In genomic region chr7:25385850-25386555, GRCm38 (mm10) we compare ENCODE assay signal across 8 mouse cellular contexts. TPM values are rescaled to one million over a fixed set of nuclear protein-coding genes. Genes with fewer than 3 reads are reported as not detected.
DNase-seq lines count a peak whose midpoint lies in the region; ATAC-seq lines count a peak whose summit lies in the region.

No protein-coding gene starts in this region.

- no peak for ATAC-seq in hindbrain, embryonic 13.5 days (ENCODE audit: low FRiP score)
- no peak for ATAC-seq in hindbrain, embryonic 11.5 days (ENCODE audit: low FRiP score)
- peak; percentile 48; the same call in 1 of the 2 replicates for ATAC-seq in liver, embryonic 12.5 days
- no peak for ATAC-seq in neural tube, embryonic 15.5 days (ENCODE audit: low FRiP score)

- peaks cover 29% of the 10 kb centered on the region for H3K4me1 ChIP-seq in hindbrain, embryonic 13.5 days (replicated peaks)
- no peaks in the 10 kb centered on the region for H3K4me1 ChIP-seq in hindbrain, embryonic 11.5 days (replicated peaks; ENCODE audit: control insufficient read depth, insufficient read depth, low read length)
- peaks cover 48% of the 10 kb centered on the region for H3K4me1 ChIP-seq in liver, embryonic 12.5 days
- peaks cover 32% of the 10 kb centered on the region for H3K4me1 ChIP-seq in neural tube, embryonic 15.5 days

- intact Hi-C loops in heart, postnatal 25 days (cut with DNase I), result loop anchor here (5.0 kb wide), 1 partner anchor 104 kb away; no protein-coding TSS in a partner anchor

- H3K9me3 ChIP-seq in hindbrain, embryonic 13.5 days, result no peaks in the 10 kb centered on the region
- H3K9me3 ChIP-seq in hindbrain, embryonic 11.5 days (ENCODE audit: control insufficient read depth, low read length), result no peaks in the 10 kb centered on the region
- no peaks in the 10 kb centered on the region for H3K9me3 ChIP-seq in liver, embryonic 12.5 days (replicated peaks)
- no peaks in the 10 kb centered on the region for H3K9me3 ChIP-seq in neural tube, embryonic 15.5 days (replicated peaks)

- H3K27me3 ChIP-seq in hindbrain, embryonic 13.5 days, result no peaks in the 10 kb centered on the region
- no peaks in the 10 kb centered on the region for H3K27me3 ChIP-seq in hindbrain, embryonic 11.5 days (ENCODE audit: control insufficient read depth, insufficient read depth, low read length)
- H3K27me3 ChIP-seq in liver, embryonic 12.5 days (replicated peaks), result no peaks in the 10 kb centered on the region
- no peaks in the 10 kb centered on the region for H3K27me3 ChIP-seq in neural tube, embryonic 15.5 days (replicated peaks)

- H3K4me3 ChIP-seq in hindbrain, embryonic 13.5 days, result no peak overlapping the region
- H3K4me3 ChIP-seq in hindbrain, embryonic 11.5 days (ENCODE audit: low read depth, low read length), result no peak overlapping the region
- H3K4me3 ChIP-seq in liver, embryonic 12.5 days, result no peak overlapping the region
- no peak overlapping the region for H3K4me3 ChIP-seq in neural tube, embryonic 15.5 days (replicated peaks)

- 87% methylated on average over 12 of the region's 12 CpGs for WGBS in hindbrain, embryonic 13.5 days
- WGBS in hindbrain, embryonic 11.5 days, result 89% methylated on average over 12 of the region's 12 CpGs
- 27% methylated on average over 12 of the region's 12 CpGs for WGBS in liver, embryonic 12.5 days (ENCODE audit: insufficient replicate concordance)
- 83% methylated on average over 12 of the region's 12 CpGs for WGBS in neural tube, embryonic 15.5 days

- H3K36me3 ChIP-seq in hindbrain, embryonic 13.5 days, result peaks cover 80% of the 10 kb centered on the region
- no peaks in the 10 kb centered on the region for H3K36me3 ChIP-seq in hindbrain, embryonic 11.5 days (ENCODE audit: control insufficient read depth, insufficient read depth, low read length)
- H3K36me3 ChIP-seq in liver, embryonic 12.5 days, result peaks cover 39% of the 10 kb centered on the region
- peaks cover 68% of the 10 kb centered on the region for H3K36me3 ChIP-seq in neural tube, embryonic 15.5 days

- 0 out of 2 replicates have a peak overlapping the region, but pooled peaks have one; percentile 40 for H3K27ac ChIP-seq in hindbrain, embryonic 13.5 days
- no peak overlapping the region for H3K27ac ChIP-seq in hindbrain, embryonic 11.5 days (ENCODE audit: low read depth, low read length)
- H3K27ac ChIP-seq in liver, embryonic 12.5 days, result peak overlapping the region; percentile 59
- peak overlapping the region; percentile 52 for H3K27ac ChIP-seq in neural tube, embryonic 15.5 days (replicated peaks)

- no peak for DNase-seq in hindbrain, embryonic 11.5 days (ENCODE audit: low spot score)
- DNase-seq in MN1 (ENCODE audit: low spot score), result peak; percentile 90
- peak; percentile 90 to 91 for DNase-seq in cerebellum, postnatal 14 days
- peak; percentile 86 for DNase-seq in heart, postnatal 25 days (ENCODE audit: low spot score)
- DNase-seq in right cerebral cortex, postnatal 4 days, result no peak

- no peak overlapping the region for H3K4me2 ChIP-seq in hindbrain, embryonic 13.5 days
- no peak overlapping the region for H3K4me2 ChIP-seq in hindbrain, embryonic 11.5 days (replicated peaks; ENCODE audit: low read depth, low read length)
- peak overlapping the region; percentile 39 for H3K4me2 ChIP-seq in liver, embryonic 12.5 days
- no peak overlapping the region for H3K4me2 ChIP-seq in neural tube, embryonic 15.5 days

- peak overlapping the region; percentile 24; the same call in 1 of the 2 replicates for H3K9ac ChIP-seq in hindbrain, embryonic 13.5 days
- H3K9ac ChIP-seq in hindbrain, embryonic 11.5 days (ENCODE audit: low read depth, low read length), result no peak overlapping the region
- peak overlapping the region; percentile 47 for H3K9ac ChIP-seq in liver, embryonic 12.5 days
- H3K9ac ChIP-seq in neural tube, embryonic 15.5 days (replicated peaks), result no peak overlapping the region

RNA-seq across cellular contexts. Expression of gene Lipe, which starts 12.5 kb away (rescaled TPM):
- polyA plus RNA-seq in hindbrain, embryonic 13.5 days (2015; fragmentation: Nextera tagmentation; extraction: Ambion mirVana), result 9.8 and 10.6 TPM in 2 replicates
- polyA plus RNA-seq in hindbrain, embryonic 11.5 days (2014; fragmentation: Nextera tagmentation; extraction: Ambion mirVana), result 2.6 and 3.3 TPM in 2 replicates
- 10 to 100 TPM; 40.5 to 41.5 TPM for total RNA-seq in heart, postnatal 25 days (2021)
- polyA plus RNA-seq in liver, embryonic 12.5 days (2016; fragmentation: Nextera tagmentation; extraction: Ambion mirVana), result 2.9 and 3.3 TPM in 2 replicates
- 12.1 and 12.5 TPM in 2 replicates for polyA plus RNA-seq in neural tube, embryonic 15.5 days (2015; fragmentation: Nextera tagmentation; extraction: Ambion mirVana)

RNA-seq across cellular contexts. Expression of gene Cnfn, which starts 16.5 kb away (rescaled TPM):
- not detected in 2 replicates for polyA plus RNA-seq in hindbrain, embryonic 13.5 days (2015; fragmentation: Nextera tagmentation; extraction: Ambion mirVana)
- not detected in 2 replicates for polyA plus RNA-seq in hindbrain, embryonic 11.5 days (2014; fragmentation: Nextera tagmentation; extraction: Ambion mirVana)
- total RNA-seq in heart, postnatal 25 days (2021), result not detected
- polyA plus RNA-seq in liver, embryonic 12.5 days (2016; fragmentation: Nextera tagmentation; extraction: Ambion mirVana), result not detected in 2 replicates
- polyA plus RNA-seq in neural tube, embryonic 15.5 days (2015; fragmentation: Nextera tagmentation; extraction: Ambion mirVana), result 0.54 and 2.3 TPM in 2 replicates

RNA-seq across cellular contexts. Expression of gene Cxcl17, which starts 26.7 kb away (rescaled TPM):
- 0.23 and 0.82 TPM in 2 replicates for polyA plus RNA-seq in hindbrain, embryonic 13.5 days (2015; fragmentation: Nextera tagmentation; extraction: Ambion mirVana)
- polyA plus RNA-seq in hindbrain, embryonic 11.5 days (2014; fragmentation: Nextera tagmentation; extraction: Ambion mirVana), result 0.28 TPM in 1 of 2 replicates, not detected in the other
- total RNA-seq in heart, postnatal 25 days (2021), result not detected
- 0.30 TPM in 1 of 2 replicates, not detected in the other for polyA plus RNA-seq in liver, embryonic 12.5 days (2016; fragmentation: Nextera tagmentation; extraction: Ambion mirVana)
- 1.3 and 1.6 TPM in 2 replicates for polyA plus RNA-seq in neural tube, embryonic 15.5 days (2015; fragmentation: Nextera tagmentation; extraction: Ambion mirVana)

Comparison
In these comparisons a context has a peak if more than half of its experiments do, and no peak if none do; other contexts are left out.
1. H3K9ac ChIP-seq: peak in hindbrain, embryonic 13.5 days (single experiment) and liver, embryonic 12.5 days (single experiment); none in hindbrain, embryonic 11.5 days (single experiment) and neural tube, embryonic 15.5 days (single experiment).
2. DNase-seq: peak in MN1 (single experiment), cerebellum, postnatal 14 days (2 of 2) and heart, postnatal 25 days (single experiment); none in hindbrain, embryonic 11.5 days (single experiment) and right cerebral cortex, postnatal 4 days (single experiment).